Mouse (Mus musculus): ENCODE measurements at regions not wholly inside any gene's neighbourhood (a gene's known extent, or its start where the extent isn't known, plus 50 kb on each side); places are given as distances from the start of the nearest gene placed in this dataset.

- TF ChIP-seq POLR2A (IDR thresholded peaks at IDR 0.05; ENCODE audit: control insufficient read depth, low read depth, low read length), result no peak
- TF ChIP-seq CTCF (IDR thresholded peaks at IDR 0.05; ENCODE audit: control insufficient read depth, insufficient read depth, insufficient replicate concordance, low read depth, low read length), result no peak
Observed at GRCm38 (mm10) chr1:12571755-12572358, 1158.0 kb downstream of the A830018L16Rik start.
